ENCODE assay signal across 34 mouse cellular contexts in genomic region chr15:82634976-82635375, GRCm38 (mm10). TPM values are rescaled to one million over a fixed set of nuclear protein-coding genes. Genes with fewer than 3 reads are reported as not detected.
DNase-seq lines count a peak whose midpoint lies in the region; ATAC-seq and TF ChIP-seq lines count a peak whose summit lies in the region.
"Had no signal": no experiment of that assay in that cellular context is flagged by ENCODE, and none has a peak within 500 bp of the region (broad histone marks: within the 10 kb centered on the region; RNA-seq: fewer than 3 reads in every experiment).

No protein-coding gene starts in this region.

- H3K9me3 ChIP-seq in hindbrain, embryonic 14.5 days (ENCODE audit: control insufficient read depth, low read length): no peaks in the 10 kb centered on the region
- no peaks in the 10 kb centered on the region for H3K9me3 ChIP-seq in hindbrain, embryonic 11.5 days (ENCODE audit: control insufficient read depth, low read length)
- H3K9me3 ChIP-seq in midbrain, postnatal 0 days (ENCODE audit: low read length): no peaks in the 10 kb centered on the region
- no peaks in the 10 kb centered on the region for H3K9me3 ChIP-seq in midbrain, embryonic 15.5 days
- H3K9me3 ChIP-seq: embryonic facial prominence, embryonic 12.5 days; embryonic facial prominence, embryonic 15.5 days; G1E; heart, embryonic 13.5 days; hindbrain, embryonic 10.5 days; hindbrain, embryonic 15.5 days had no signal

- WGBS in hindbrain, embryonic 14.5 days: 77% methylated on average over 1 of the region's 1 CpGs
- WGBS in hindbrain, embryonic 11.5 days: 80% methylated on average over 1 of the region's 1 CpGs
- WGBS in midbrain, postnatal 0 days: 73% methylated on average over 1 of the region's 1 CpGs
- 76% methylated on average over 1 of the region's 1 CpGs for WGBS in midbrain, embryonic 15.5 days

- H3K4me2 ChIP-seq in hindbrain, embryonic 14.5 days (replicated peaks): no peak overlapping the region
- H3K4me2 ChIP-seq in hindbrain, embryonic 11.5 days (replicated peaks; ENCODE audit: low read depth, low read length): no peak overlapping the region
- H3K4me2 ChIP-seq in midbrain, postnatal 0 days (ENCODE audit: low read depth, low read length, poor library complexity, severe bottlenecking): no peak overlapping the region
- no peak overlapping the region for H3K4me2 ChIP-seq in midbrain, embryonic 15.5 days
- H3K4me2 ChIP-seq: embryonic facial prominence, embryonic 12.5 days; embryonic facial prominence, embryonic 15.5 days; heart, embryonic 13.5 days; hindbrain, embryonic 15.5 days had no signal

- TF ChIP-seq CTCF in midbrain, postnatal 0 days (IDR thresholded peaks at IDR 0.05): no peak

- H3K27me3 ChIP-seq in hindbrain, embryonic 14.5 days (ENCODE audit: control insufficient read depth, insufficient read depth, low read length): no peaks in the 10 kb centered on the region
- no peaks in the 10 kb centered on the region for H3K27me3 ChIP-seq in hindbrain, embryonic 11.5 days (ENCODE audit: control insufficient read depth, insufficient read depth, low read length)
- H3K27me3 ChIP-seq in midbrain, postnatal 0 days (ENCODE audit: insufficient read depth, low read length): no peaks in the 10 kb centered on the region
- H3K27me3 ChIP-seq in midbrain, embryonic 15.5 days (replicated peaks): no peaks in the 10 kb centered on the region
- H3K27me3 ChIP-seq: embryonic facial prominence, embryonic 12.5 days; embryonic facial prominence, embryonic 15.5 days; heart, embryonic 13.5 days; hindbrain, embryonic 15.5 days; Patski had no signal

- peak; percentile 4 to 26 for DNase-seq in cerebellum, postnatal 14 days
- DNase-seq in hindbrain, embryonic 14.5 days (ENCODE audit: low spot score): peak; percentile 25
- no peak for DNase-seq in hindbrain, embryonic 11.5 days (ENCODE audit: low spot score)
- peak; percentile 9 for DNase-seq in midbrain, postnatal 0 days (ENCODE audit: low spot score)
- DNase-seq: adrenal gland, postnatal 10 days; adrenal gland, postnatal 36 days; B cell, adult 2 months; cerebellum, adult 11 months; cerebellum, adult 8-10 months; cerebellum, postnatal 25 days; forebrain, postnatal 0 days; gastrocnemius, adult 2 months; gastrocnemius, postnatal 14 days; heart, adult 18-20 months; heart, postnatal 36 days had no signal

- no peak overlapping the region for H3K4me3 ChIP-seq in hindbrain, embryonic 14.5 days (replicated peaks; ENCODE audit: low read length)
- H3K4me3 ChIP-seq in hindbrain, embryonic 11.5 days (ENCODE audit: low read depth, low read length): no peak overlapping the region
- H3K4me3 ChIP-seq in midbrain, postnatal 0 days (ENCODE audit: low read depth, low read length): no peak overlapping the region
- H3K4me3 ChIP-seq in midbrain, embryonic 15.5 days: no peak overlapping the region
- H3K4me3 ChIP-seq: embryonic facial prominence, embryonic 12.5 days; embryonic facial prominence, embryonic 15.5 days; gastrocnemius, adult 2 months; heart, embryonic 13.5 days; hindbrain, embryonic 10.5 days; hindbrain, embryonic 15.5 days had no signal

- no peak overlapping the region for H3K9ac ChIP-seq in hindbrain, embryonic 14.5 days
- no peak overlapping the region for H3K9ac ChIP-seq in hindbrain, embryonic 11.5 days (ENCODE audit: low read depth, low read length)
- no peak overlapping the region for H3K9ac ChIP-seq in midbrain, postnatal 0 days (replicated peaks; ENCODE audit: low read length, poor library complexity, severe bottlenecking)
- no peak overlapping the region for H3K9ac ChIP-seq in midbrain, embryonic 15.5 days
- H3K9ac ChIP-seq: embryonic facial prominence, embryonic 12.5 days; embryonic facial prominence, embryonic 15.5 days; forebrain, postnatal 0 days; heart, embryonic 13.5 days; hindbrain, embryonic 15.5 days had no signal

- ATAC-seq in cerebellum, adult (ENCODE audit: insufficient number of reproducible peaks, low FRiP score, low TSS enrichment): no peak
- ATAC-seq in hindbrain, embryonic 14.5 days (ENCODE audit: low FRiP score): no peak
- ATAC-seq in hindbrain, embryonic 11.5 days (ENCODE audit: low FRiP score): no peak
- no peak for ATAC-seq in midbrain, postnatal 0 days (ENCODE audit: low FRiP score)
- ATAC-seq in midbrain, embryonic 15.5 days (replicated peaks): no peak
- ATAC-seq: forebrain, embryonic 14.5 days; forebrain, postnatal 0 days; intestine, postnatal 0 days; Patski had no signal

- no peak overlapping the region for H3K27ac ChIP-seq in hindbrain, embryonic 14.5 days
- H3K27ac ChIP-seq in hindbrain, embryonic 11.5 days (ENCODE audit: low read depth, low read length): no peak overlapping the region
- H3K27ac ChIP-seq in midbrain, postnatal 0 days (ENCODE audit: low read depth, low read length): no peak overlapping the region
- no peak overlapping the region for H3K27ac ChIP-seq in midbrain, embryonic 15.5 days
- H3K27ac ChIP-seq: embryonic facial prominence, embryonic 12.5 days; embryonic facial prominence, embryonic 15.5 days; gastrocnemius, adult 2 months; heart, embryonic 13.5 days; hindbrain, embryonic 10.5 days; hindbrain, embryonic 15.5 days had no signal

- no peaks in the 10 kb centered on the region for H3K4me1 ChIP-seq in hindbrain, embryonic 14.5 days (replicated peaks; ENCODE audit: control insufficient read depth, insufficient read depth, low read length)
- H3K4me1 ChIP-seq in hindbrain, embryonic 11.5 days (replicated peaks; ENCODE audit: control insufficient read depth, insufficient read depth, low read length): no peaks in the 10 kb centered on the region
- no peaks in the 10 kb centered on the region for H3K4me1 ChIP-seq in midbrain, postnatal 0 days (ENCODE audit: insufficient read depth, low read length)
- no peaks in the 10 kb centered on the region for H3K4me1 ChIP-seq in midbrain, embryonic 15.5 days
- H3K4me1 ChIP-seq: embryonic facial prominence, embryonic 12.5 days; embryonic facial prominence, embryonic 15.5 days; heart, embryonic 13.5 days; hindbrain, embryonic 15.5 days had no signal

- no peaks in the 10 kb centered on the region for H3K36me3 ChIP-seq in hindbrain, embryonic 14.5 days (replicated peaks; ENCODE audit: control insufficient read depth, insufficient read depth)
- H3K36me3 ChIP-seq in hindbrain, embryonic 11.5 days (ENCODE audit: control insufficient read depth, insufficient read depth, low read length): no peaks in the 10 kb centered on the region
- no peaks in the 10 kb centered on the region for H3K36me3 ChIP-seq in midbrain, postnatal 0 days (ENCODE audit: insufficient read depth, low read length)
- H3K36me3 ChIP-seq in midbrain, embryonic 15.5 days (replicated peaks): no peaks in the 10 kb centered on the region
- H3K36me3 ChIP-seq: embryonic facial prominence, embryonic 12.5 days; embryonic facial prominence, embryonic 15.5 days; G1E; heart, embryonic 13.5 days; hindbrain, embryonic 10.5 days; hindbrain, embryonic 15.5 days had no signal

RNA-seq across cellular contexts. Expression of gene Cyp2d34, which starts 14.2 kb away (rescaled TPM):
- not detected in 2 replicates for polyA plus RNA-seq in hindbrain, embryonic 14.5 days (2014; fragmentation: Nextera tagmentation; extraction: Ambion mirVana)
- polyA plus RNA-seq in hindbrain, embryonic 11.5 days (2014; fragmentation: Nextera tagmentation; extraction: Ambion mirVana): not detected in 2 replicates
- total RNA-seq in midbrain, postnatal 0 days (2014; rRNA removed): not detected in 2 replicates
- not detected in 2 replicates for polyA plus RNA-seq in midbrain, postnatal 0 days (2015; fragmentation: Nextera tagmentation; extraction: Ambion mirVana)
- not detected in 2 replicates for polyA plus RNA-seq in midbrain, embryonic 15.5 days (2015; fragmentation: Nextera tagmentation; extraction: Ambion mirVana)
- total RNA-seq: adrenal gland, adult 18-20 months; adrenal gland, postnatal 10 days; adrenal gland, postnatal 36 days; CH12.LX; common myeloid progenitor, adult 5-6 weeks; forebrain, postnatal 0 days; gastrocnemius, adult 2 months; gastrocnemius, postnatal 14 days; gastrocnemius, postnatal 4 days; heart, adult 18-20 months; heart, postnatal 36 days had no signal
- polyA plus RNA-seq: embryonic facial prominence, embryonic 12.5 days; embryonic facial prominence, embryonic 15.5 days; forebrain, embryonic 11.5 days; forebrain, embryonic 14.5 days; forebrain, postnatal 0 days; frontal cortex, adult 2 months; G1E; heart, embryonic 13.5 days; heart, embryonic 16.5 days; hindbrain, embryonic 10.5 days; hindbrain, embryonic 15.5 days; intestine, embryonic 14.5 days; Patski had no signal
